Mouse (Mus musculus) heart, postnatal 0 days (tissue): ENCODE data around the gene Ebf4. TPM values are rescaled to one million over a fixed set of nuclear protein-coding genes. Genes with fewer than 3 reads are reported as not detected.
A peak's percentile ranks its signal among the peaks of the same experiment; 100 is the strongest.

ENCODE experiments used
- ATAC-seq: fragments of 200-750 bp; cut with Nextera tagmentation; 2 replicates; pipeline ENCODE4 v1.8.0; 2017; ENCODE audit warnings: low read depth, moderate number of reproducible peaks, moderate library complexity; ENCODE audit not compliant: insufficient read depth
- DNase-seq: peaks from one replicate; pipeline ENCODE4 v3.0.0-alpha.2; 2016; ENCODE audit warnings: low spot score
- H3K27ac ChIP-seq: fragments of 300-500 bp; sonication (generic); 2 replicates; pipeline ENCODE4 v1.5.1; 2014; ENCODE audit warnings: low read depth, mild to moderate bottlenecking
- H3K27me3 ChIP-seq: fragments of 300-500 bp; sonication (generic); 2 replicates; pipeline ENCODE4 v1.6.1; 2014; ENCODE audit warnings: low read length, mixed read lengths; ENCODE audit not compliant: control insufficient read depth, insufficient read depth
- H3K36me3 ChIP-seq: fragments of 300-500 bp; sonication (generic); replicated peaks from 2 replicates; pipeline ENCODE4 v1.6.1; 2014; ENCODE audit warnings: low read length, mixed read lengths; ENCODE audit not compliant: control insufficient read depth, insufficient read depth
- H3K4me1 ChIP-seq: fragments of 300-500 bp; sonication (generic); 2 replicates; pipeline ENCODE4 v1.6.1; 2014; ENCODE audit warnings: antibody characterized with exemption; ENCODE audit not compliant: control insufficient read depth, insufficient read depth
- H3K4me2 ChIP-seq: fragments of 300-500 bp; sonication (generic); 2 replicates; pipeline ENCODE4 v1.6.1; 2014; ENCODE audit warnings: low read depth, mild to moderate bottlenecking, low read length, moderate library complexity
- H3K4me3 ChIP-seq: fragments of 300-500 bp; sonication (generic); 2 replicates; pipeline ENCODE4 v1.5.1; 2014; ENCODE audit warnings: low read depth, low read length
- H3K9ac ChIP-seq: fragments of 300-500 bp; sonication (generic); replicated peaks from 2 replicates; pipeline ENCODE4 v1.6.1; 2014; ENCODE audit warnings: low read depth, low read length, mixed read lengths
- H3K9me3 ChIP-seq: fragments of 300-500 bp; sonication (generic); replicated peaks from 2 replicates; pipeline ENCODE4 v1.6.1; 2016; ENCODE audit warnings: low read length; ENCODE audit not compliant: control insufficient read depth
- CTCF ChIP-seq: IDR thresholded peaks from 2 replicates; pipeline ENCODE4 v1.5.1; 2016; ENCODE audit warnings: antibody characterized with exemption, control low read depth, low read depth
- EP300 ChIP-seq: IDR thresholded peaks from 2 replicates; pipeline ENCODE4 v1.6.1; 2016; ENCODE audit warnings: antibody characterized with exemption, low read depth
- WGBS: fragments of 180-500 bp; shearing (Covaris S2); extraction: QIAGEN DNeasy Blood & Tissue Kit; methylation state at CpG from one replicate; pipeline ENCODE4 v1.1.7; 2014; 5-methylcytosine and 5-hydroxymethylcytosine counted together
- polyA plus RNA-seq: library from polyadenylated mRNA; unstranded; fragments of >200 nt; fragmentation: Nextera tagmentation; extraction: Ambion mirVana; gene quantifications from 2 replicates; pipeline ENCODE4 v1.2.1, GENCODE M21; 2015
- total RNA-seq: library from RNA; depleted of rRNA; stranded (reverse); fragments of >200 nt; gene quantifications from 2 replicates; pipeline ENCODE4 v1.2.3, GENCODE M21; 2014; ENCODE audit warnings: low replicate concordance; rRNA removed

Ebf4 gene
- 1.1 and 3.4 TPM in 2 replicates for total RNA-seq
- polyA plus RNA-seq = 0.16 and 0.18 TPM in 2 replicates

- TF ChIP-seq CTCF (no peak), EP300 (no peak)
- Histone ChIP-seq H3K9me3 (no peaks in the 10 kb centered on the region), H3K36me3 (no peaks in the 10 kb centered on the region), H3K4me3 (peak within 1 kb of the TSS; percentile 56), H3K27ac (no peak within 1 kb of the TSS), H3K9ac (peak within 1 kb of the TSS; percentile 60), H3K4me2 (peak within 1 kb of the TSS; percentile 90), H3K27me3 (peaks cover 42% of the 10 kb centered on the region), H3K4me1 (peaks cover 8% of the 10 kb centered on the region; the same call in 1 of the 2 replicates)
- WGBS = 1% methylated on average over 16 of the region's 39 CpGs
- DNase-seq (no peak), ATAC-seq (peak; percentile 64)
These were observed at the start of gene Ebf4 for GRCm38 (mm10) chr2:130294936-130295277. Gene Ebf4, plus strand, starts transcription at chr2:130295169.

GRCm38 (mm10) chr2:130246912-130247311, 48.1 kb upstream of the Ebf4 start:
- Histone ChIP-seq H3K4me2 (no peak overlapping the region), H3K4me3 (no peak overlapping the region), H3K4me1 (no peaks in the 10 kb centered on the region), H3K9me3 (no peaks in the 10 kb centered on the region), H3K27ac (no peak overlapping the region), H3K9ac (no peak overlapping the region), H3K27me3 (no peaks in the 10 kb centered on the region), H3K36me3 (no peaks in the 10 kb centered on the region)
- no peak for ATAC-seq
- peak; percentile 36 for DNase-seq
- no peak for TF ChIP-seq EP300
- TF ChIP-seq CTCF = peak; percentile 48
- WGBS = 36% methylated on average over 9 of the region's 9 CpGs

GRCm38 (mm10) chr2:130248226-130248625, 46.7 kb upstream of the Ebf4 start:
- H3K4me2 ChIP-seq = no peak overlapping the region
- H3K27ac ChIP-seq = no peak overlapping the region
- no peak overlapping the region for H3K9ac ChIP-seq
- H3K4me1 ChIP-seq = no peaks in the 10 kb centered on the region
- no peaks in the 10 kb centered on the region for H3K36me3 ChIP-seq
- no peak for DNase-seq
- no peak for TF ChIP-seq CTCF
- no peak for TF ChIP-seq EP300
- 45% methylated on average over 7 of the region's 7 CpGs for WGBS
- ATAC-seq = no peak
- H3K9me3 ChIP-seq = no peaks in the 10 kb centered on the region
- H3K27me3 ChIP-seq = no peaks in the 10 kb centered on the region
- no peak overlapping the region for H3K4me3 ChIP-seq

GRCm38 (mm10) chr2:130256762-130257161, 38.2 kb upstream of the Ebf4 start:
- Histone ChIP-seq H3K9me3 (no peaks in the 10 kb centered on the region), H3K4me3 (no peak overlapping the region), H3K27ac (no peak overlapping the region), H3K4me1 (no peaks in the 10 kb centered on the region), H3K9ac (no peak overlapping the region), H3K36me3 (no peaks in the 10 kb centered on the region), H3K27me3 (no peaks in the 10 kb centered on the region), H3K4me2 (no peak overlapping the region)
- ATAC-seq (no peak), DNase-seq (no peak)
- WGBS = 61% methylated on average over 4 of the region's 4 CpGs
- TF ChIP-seq CTCF = no peak
- TF ChIP-seq EP300 = no peak

GRCm38 (mm10) chr2:130260822-130261221, 34.1 kb upstream of the Ebf4 start:
- H3K9me3 ChIP-seq = no peaks in the 10 kb centered on the region
- H3K27ac ChIP-seq = no peak overlapping the region
- WGBS = 76% methylated on average over 4 of the region's 4 CpGs
- no peak overlapping the region for H3K4me2 ChIP-seq
- H3K4me3 ChIP-seq = no peak overlapping the region
- no peak overlapping the region for H3K9ac ChIP-seq
- H3K4me1 ChIP-seq = no peaks in the 10 kb centered on the region
- DNase-seq (no peak), ATAC-seq (no peak)
- H3K27me3 ChIP-seq = no peaks in the 10 kb centered on the region
- H3K36me3 ChIP-seq = no peaks in the 10 kb centered on the region
- TF ChIP-seq EP300 (no peak), CTCF (no peak)

GRCm38 (mm10) chr2:130261914-130262313, 33.1 kb upstream of the Ebf4 start:
- Histone ChIP-seq H3K9ac (no peak overlapping the region), H3K27me3 (no peaks in the 10 kb centered on the region), H3K4me3 (no peak overlapping the region), H3K9me3 (no peaks in the 10 kb centered on the region), H3K4me2 (no peak overlapping the region), H3K36me3 (no peaks in the 10 kb centered on the region), H3K27ac (no peak overlapping the region), H3K4me1 (no peaks in the 10 kb centered on the region)
- WGBS = 58% methylated on average over 2 of the region's 2 CpGs
- ATAC-seq (no peak), DNase-seq (no peak)
- TF ChIP-seq EP300 (no peak), CTCF (no peak)
